Mouse (Mus musculus): ENCODE results near the gene Tbc1d1. TPM values are rescaled to one million over a fixed set of nuclear protein-coding genes. Genes with fewer than 3 reads are reported as not detected.
A peak's percentile ranks its signal among the peaks of the same experiment; 100 is the strongest.

Tbc1d1 gene
- polyA plus RNA-seq, 1 experiment: 41.8 TPM

GRCm38 (mm10) chr5:64140202-64140601 lies 15.9 kb upstream of the Tbc1d1 start:
- TF ChIP-seq REST (IDR thresholded peaks at IDR 0.05; ENCODE audit: insufficient read depth, insufficient read length) (no peak), CEBPB (IDR thresholded peaks at IDR 0.05; ENCODE audit: insufficient read depth, poor library complexity, severe bottlenecking) (no peak), TCF3 (IDR thresholded peaks at IDR 0.05; ENCODE audit: insufficient read length, low read depth) (no peak), MAX (IDR thresholded peaks at IDR 0.05; ENCODE audit: low read depth) (no peak), E2F4 (IDR thresholded peaks at IDR 0.05; ENCODE audit: insufficient read depth) (no peak), TCF12 (IDR thresholded peaks at IDR 0.05; ENCODE audit: insufficient read depth, poor library complexity, severe bottlenecking) (no peak), MYOD1 (IDR thresholded peaks at IDR 0.05; ENCODE audit: control insufficient read depth in 1 of 3, insufficient read length in 2 of 3, low read depth in 2 of 3) (no peak), MYOG (IDR thresholded peaks at IDR 0.05; ENCODE audit: control insufficient read depth in 1 of 3, insufficient read depth in 1 of 3, insufficient read length in 2 of 3, low read depth in 2 of 3) (no peak), USF1 (IDR thresholded peaks at IDR 0.05; ENCODE audit: low read depth) (no peak), SRF (IDR thresholded peaks at IDR 0.05; ENCODE audit: control insufficient read depth, insufficient read length, low read depth) (no peak), POLR2A (IDR thresholded peaks at IDR 0.05; ENCODE audit: insufficient read length, low read depth) (no peak), POLR2AphosphoS2 (IDR thresholded peaks at IDR 0.05; ENCODE audit: insufficient read length, low read depth) (no peak)
- Histone ChIP-seq H3K4me3 (no peak overlapping the region), H3K27me3 (ENCODE audit: control insufficient read depth, insufficient read depth, insufficient read length) (no peaks in the 10 kb centered on the region)

DNA sequence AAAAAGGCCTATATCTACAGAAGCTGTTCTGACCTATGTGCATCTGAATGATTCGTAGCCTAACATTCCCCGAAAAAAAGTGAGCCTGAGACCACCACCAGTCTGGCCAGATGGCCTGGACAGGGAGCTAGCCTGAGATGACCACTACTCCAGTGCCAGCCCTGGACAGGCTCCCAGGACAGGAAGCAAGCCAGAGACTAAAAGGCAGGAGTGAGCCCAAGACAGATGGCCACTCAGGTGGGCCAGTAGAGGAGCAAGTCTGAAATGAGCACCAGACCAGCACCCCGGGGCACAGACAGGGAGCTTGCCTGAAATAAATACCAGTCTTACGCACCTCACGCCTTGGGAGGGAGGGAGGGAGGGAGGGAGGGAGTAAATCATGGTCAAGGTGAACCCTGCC lies 11.8 kb upstream of the Tbc1d1 start:
- Histone ChIP-seq H3K79me2 (ENCODE audit: control insufficient read depth, insufficient read depth) (no peaks in the 10 kb centered on the region), H3K4me2 (ENCODE audit: low read depth) (no peak overlapping the region), H3K4me3 (no peak overlapping the region), H3K27me3 (ENCODE audit: control insufficient read depth, insufficient read depth, insufficient read length) (no peaks in the 10 kb centered on the region), H3K36me3 (ENCODE audit: control insufficient read depth, insufficient read depth) (no peaks in the 10 kb centered on the region), H3ac (ENCODE audit: control insufficient read depth, insufficient read length) (no peak overlapping the region)
- no peak for TF ChIP-seq MYOD1 (IDR thresholded peaks at IDR 0.05; ENCODE audit: control insufficient read depth in 1 of 3, insufficient read length in 2 of 3, low read depth in 2 of 3)
- TF ChIP-seq POLR2A (IDR thresholded peaks at IDR 0.05; ENCODE audit: insufficient read length, low read depth): no peak

More at GRCm38 (mm10) chr5:64140202-64140601, 15.9 kb upstream of the Tbc1d1 start:
- H3K4me2 ChIP-seq (ENCODE audit: low read depth): no peak overlapping the region
- H3K79me2 ChIP-seq (ENCODE audit: control insufficient read depth, insufficient read depth): no peaks in the 10 kb centered on the region
- H3ac ChIP-seq (ENCODE audit: control insufficient read depth, insufficient read length): no peak overlapping the region
- no peaks in the 10 kb centered on the region for H3K36me3 ChIP-seq (ENCODE audit: control insufficient read depth, insufficient read depth)

DNA sequence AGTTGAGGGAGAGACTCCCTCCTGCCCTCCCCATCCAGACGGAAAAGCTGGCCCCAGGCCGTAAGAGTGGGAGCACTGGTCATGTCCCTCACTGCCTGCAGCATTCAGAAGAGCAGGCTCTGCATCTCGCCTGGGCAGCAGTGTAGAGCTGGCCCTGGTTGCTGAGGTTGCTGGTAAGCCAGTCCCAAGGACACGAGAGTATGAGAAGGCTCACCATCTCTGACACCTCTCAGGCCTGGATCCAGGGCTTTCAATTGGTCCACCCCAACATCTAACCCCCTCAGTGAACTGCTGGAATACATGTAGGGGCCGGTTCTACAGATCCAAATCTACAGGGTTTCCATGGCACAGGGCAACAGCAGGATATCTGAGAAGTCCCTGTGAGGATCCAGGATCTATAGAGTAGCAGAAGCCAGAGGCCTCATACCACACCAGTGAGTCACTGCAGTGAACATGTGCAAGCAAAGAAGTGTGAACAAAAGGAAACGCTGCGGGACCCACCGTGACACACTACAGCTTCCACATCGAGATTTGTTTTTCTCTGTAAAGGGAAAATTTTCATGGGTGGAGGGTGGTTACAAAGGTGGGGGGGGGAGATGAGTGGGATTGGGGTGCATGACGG lies 9.6 kb upstream of the Tbc1d1 start:
- no peaks in the 10 kb centered on the region for H3K27me3 ChIP-seq (ENCODE audit: control insufficient read depth, insufficient read depth, insufficient read length)
- no peaks in the 10 kb centered on the region for H3K79me2 ChIP-seq (ENCODE audit: control insufficient read depth, insufficient read depth)
- no peaks in the 10 kb centered on the region for H3K36me3 ChIP-seq (ENCODE audit: control insufficient read depth, insufficient read depth)
- no peak overlapping the region for H3ac ChIP-seq (ENCODE audit: control insufficient read depth, insufficient read length)
- H3K4me3 ChIP-seq: no peak overlapping the region
- TF ChIP-seq REST (IDR thresholded peaks at IDR 0.05; ENCODE audit: insufficient read depth, insufficient read length): no peak
- peak in 1 of 3 experiments; percentile 6 for TF ChIP-seq MYOD1 (IDR thresholded peaks at IDR 0.05; ENCODE audit: control insufficient read depth in 1 of 3, insufficient read length in 2 of 3, low read depth in 2 of 3)
- H3K4me2 ChIP-seq (ENCODE audit: low read depth): no peak overlapping the region

DNA sequence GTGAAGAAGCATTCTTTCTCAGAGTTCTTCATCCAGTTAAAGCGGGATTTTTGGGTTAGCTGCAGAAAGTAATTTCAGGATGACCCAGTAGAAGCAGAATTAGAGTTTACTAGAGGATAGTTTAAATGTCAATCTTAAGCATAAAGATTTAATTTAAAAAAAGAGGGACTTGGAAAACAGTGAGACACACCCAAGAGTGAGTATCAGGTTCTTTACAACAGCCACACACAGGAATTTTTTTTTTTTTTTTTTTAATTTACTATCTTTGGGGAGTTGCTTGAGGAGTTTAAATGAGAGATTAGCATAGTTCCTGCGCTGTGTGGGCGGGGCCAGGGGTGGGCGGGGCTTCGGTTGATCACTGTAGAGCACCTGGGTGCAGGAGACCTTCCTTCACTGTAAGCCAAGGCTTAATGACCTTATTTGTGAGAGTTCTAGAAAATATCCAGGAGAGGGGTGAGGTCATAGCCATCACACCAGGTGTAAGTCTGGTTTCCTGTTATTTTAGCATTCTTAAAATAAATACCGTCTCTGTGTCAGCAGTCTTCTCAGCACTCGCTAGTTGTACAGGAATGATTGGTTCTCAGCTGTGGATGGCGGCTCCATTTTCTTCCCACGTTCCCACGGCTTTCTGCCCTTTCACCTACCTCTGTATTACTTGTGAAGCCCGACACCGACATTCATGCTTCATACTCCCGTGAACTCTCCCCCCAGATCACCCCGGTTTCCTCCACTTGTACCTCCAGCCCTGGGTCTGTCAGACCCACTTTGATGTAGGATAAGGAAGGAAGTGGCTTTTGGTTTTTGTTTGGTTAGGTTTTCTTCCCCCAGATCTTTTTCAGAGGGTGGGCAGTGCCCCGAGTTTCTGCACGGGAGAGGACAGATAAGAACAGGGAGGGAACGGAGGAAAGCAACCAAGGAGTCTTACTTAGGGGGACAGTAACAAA lies 6.6 kb upstream of the Tbc1d1 start:
- H3K36me3 ChIP-seq (ENCODE audit: control insufficient read depth, insufficient read depth): no peaks in the 10 kb centered on the region
- no peaks in the 10 kb centered on the region for H3K27me3 ChIP-seq (ENCODE audit: control insufficient read depth, insufficient read depth, insufficient read length)
- no peaks in the 10 kb centered on the region for H3K79me2 ChIP-seq (ENCODE audit: control insufficient read depth, insufficient read depth)
- H3K4me3 ChIP-seq: no peak overlapping the region
- no peak overlapping the region for H3ac ChIP-seq (ENCODE audit: control insufficient read depth, insufficient read length)
- no peak for TF ChIP-seq USF1 (IDR thresholded peaks at IDR 0.05; ENCODE audit: low read depth)
- TF ChIP-seq MYOD1 (IDR thresholded peaks at IDR 0.05; ENCODE audit: control insufficient read depth in 1 of 3, insufficient read length in 2 of 3, low read depth in 2 of 3): no peak
- TF ChIP-seq REST (IDR thresholded peaks at IDR 0.05; ENCODE audit: insufficient read depth, insufficient read length): no peak
- TF ChIP-seq SRF (IDR thresholded peaks at IDR 0.05; ENCODE audit: control insufficient read depth, insufficient read length, low read depth): no peak
- TF ChIP-seq TCF3 (IDR thresholded peaks at IDR 0.05; ENCODE audit: insufficient read length, low read depth): no peak
- H3K4me2 ChIP-seq (ENCODE audit: low read depth): no peak overlapping the region

DNA sequence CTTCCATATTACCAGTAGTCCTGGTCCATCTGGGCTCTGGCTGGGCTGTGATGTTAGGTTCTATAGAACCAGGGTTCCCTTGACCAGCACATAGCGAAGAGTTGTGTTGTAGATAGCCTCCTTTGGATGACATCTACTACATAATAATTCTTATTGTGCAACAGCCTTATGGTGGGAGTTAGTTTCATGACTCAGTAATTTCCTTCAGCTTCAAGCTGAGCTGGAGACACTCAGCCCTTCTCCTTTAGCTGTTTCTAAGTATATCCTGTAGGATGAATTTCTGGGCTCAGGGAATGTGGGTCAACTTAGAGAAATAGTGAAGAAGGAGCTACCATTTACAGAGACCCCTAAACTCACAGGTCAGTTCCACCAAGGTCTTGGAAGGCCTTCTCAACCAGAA lies 2.8 kb upstream of the Tbc1d1 start:
- no peaks in the 10 kb centered on the region for H3K27me3 ChIP-seq (ENCODE audit: control insufficient read depth, insufficient read depth, insufficient read length)
- H3K4me3 ChIP-seq: no peak overlapping the region
- no peak for TF ChIP-seq TCF3 (IDR thresholded peaks at IDR 0.05; ENCODE audit: insufficient read length, low read depth)
- no peak overlapping the region for H3ac ChIP-seq (ENCODE audit: control insufficient read depth, insufficient read length)
- no peak overlapping the region for H3K4me2 ChIP-seq (ENCODE audit: low read depth)
- no peaks in the 10 kb centered on the region for H3K79me2 ChIP-seq (ENCODE audit: control insufficient read depth, insufficient read depth)
- no peaks in the 10 kb centered on the region for H3K36me3 ChIP-seq (ENCODE audit: control insufficient read depth, insufficient read depth)

Measured in myocyte (in vitro differentiated cells).